Mouse (Mus musculus) gonadal fat pad, adult 2 months (tissue): ENCODE results near the gene Ap4e1. TPM values are rescaled to one million over a fixed set of nuclear protein-coding genes. Genes with fewer than 3 reads are reported as not detected.
"Not testable (repeated sequence)": the region's sequence is repeated elsewhere in the genome, so short reads cannot be mapped to it uniquely, and the experiment has no call there.

Source experiments
- DNase-seq: peaks from one replicate; pipeline ENCODE4 v3.0.0-alpha.2; 2012; ENCODE audit warnings: low read depth
- polyA plus RNA-seq: library from polyadenylated mRNA; depleted of rRNA; stranded (reverse); fragments of >200 nt; gene quantifications from 2 replicates; pipeline ENCODE4 v1.2.3, GENCODE M21; 2012; rRNA removed

The Ap4e1 gene
- polyA plus RNA-seq, 1 experiment, result 3.5 TPM

DNA sequence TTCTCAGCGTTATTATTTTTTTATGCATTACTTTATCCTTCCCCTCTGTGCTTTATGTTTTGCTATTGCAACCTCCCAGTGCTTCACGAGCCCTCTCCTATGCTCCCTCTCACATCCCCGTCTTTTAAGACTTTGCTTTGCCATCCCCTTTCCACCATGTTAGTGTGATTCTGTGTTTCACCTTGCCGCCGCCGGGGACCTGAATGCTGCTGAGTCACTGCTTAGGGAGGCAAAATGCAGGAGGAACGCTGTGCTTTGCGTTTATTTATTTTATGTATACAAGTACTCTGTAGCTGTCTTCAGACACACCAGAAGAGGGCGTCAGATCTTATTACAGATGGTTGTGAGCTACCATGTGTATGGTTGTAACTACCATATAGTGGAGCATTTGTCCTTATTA is 69.1 kb downstream of the Ap4e1 start:
- DNase-seq, result no peak

DNA sequence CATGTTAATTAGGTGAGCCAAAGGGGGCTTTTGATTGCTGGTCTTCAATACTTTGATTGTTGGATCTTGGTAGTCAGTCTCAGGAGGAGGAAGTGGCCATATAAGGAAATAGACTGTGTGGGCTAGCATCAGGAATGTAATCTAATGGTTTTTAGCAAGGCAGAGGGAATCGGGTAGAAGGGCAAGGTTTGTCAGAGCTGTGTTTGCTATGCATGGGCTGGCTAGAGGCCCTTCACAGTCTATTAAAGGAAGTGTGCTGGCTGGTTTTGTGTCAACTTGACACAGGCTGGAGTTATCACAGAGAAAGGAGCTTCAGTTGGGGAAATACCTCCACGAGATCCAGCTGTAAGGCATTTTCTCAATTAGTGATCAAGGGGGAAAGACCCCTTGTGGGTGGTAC is 70.5 kb downstream of the Ap4e1 start:
- not testable (repeated sequence) for DNase-seq

DNA sequence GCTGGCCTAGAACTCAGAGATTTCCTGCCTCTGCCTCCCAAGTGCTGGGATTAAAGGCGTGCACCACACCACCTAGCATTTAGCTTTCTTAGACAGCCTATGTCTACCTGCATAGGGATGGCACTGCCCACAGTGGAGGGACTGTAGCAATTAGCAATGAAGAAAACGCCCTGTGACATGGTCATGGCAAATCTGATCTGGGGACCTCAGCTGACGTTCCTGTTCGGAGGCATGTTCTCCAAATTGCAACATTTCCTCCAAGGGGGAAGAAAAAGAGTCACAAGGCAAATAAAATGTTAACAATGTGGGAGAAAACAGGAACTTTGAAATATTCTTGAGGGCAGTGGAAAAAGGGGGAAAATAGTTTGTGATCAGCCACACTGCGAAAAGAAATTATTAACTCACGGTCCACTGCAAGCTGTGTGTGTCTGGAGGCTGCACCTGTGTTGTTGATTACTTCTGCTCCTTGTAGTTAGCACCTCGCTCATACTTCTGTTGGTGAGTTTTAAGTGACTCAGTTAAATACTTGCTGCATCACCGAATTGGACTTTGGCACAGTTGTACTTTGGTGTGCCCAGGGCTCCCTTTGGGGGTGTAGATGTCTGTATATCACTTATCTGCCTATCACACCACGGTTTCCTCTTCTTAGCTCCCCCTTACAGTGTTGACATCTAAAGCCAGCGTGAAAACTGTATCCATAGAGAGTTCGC is 71.5 kb downstream of the Ap4e1 start:
- DNase-seq, result no peak

DNA sequence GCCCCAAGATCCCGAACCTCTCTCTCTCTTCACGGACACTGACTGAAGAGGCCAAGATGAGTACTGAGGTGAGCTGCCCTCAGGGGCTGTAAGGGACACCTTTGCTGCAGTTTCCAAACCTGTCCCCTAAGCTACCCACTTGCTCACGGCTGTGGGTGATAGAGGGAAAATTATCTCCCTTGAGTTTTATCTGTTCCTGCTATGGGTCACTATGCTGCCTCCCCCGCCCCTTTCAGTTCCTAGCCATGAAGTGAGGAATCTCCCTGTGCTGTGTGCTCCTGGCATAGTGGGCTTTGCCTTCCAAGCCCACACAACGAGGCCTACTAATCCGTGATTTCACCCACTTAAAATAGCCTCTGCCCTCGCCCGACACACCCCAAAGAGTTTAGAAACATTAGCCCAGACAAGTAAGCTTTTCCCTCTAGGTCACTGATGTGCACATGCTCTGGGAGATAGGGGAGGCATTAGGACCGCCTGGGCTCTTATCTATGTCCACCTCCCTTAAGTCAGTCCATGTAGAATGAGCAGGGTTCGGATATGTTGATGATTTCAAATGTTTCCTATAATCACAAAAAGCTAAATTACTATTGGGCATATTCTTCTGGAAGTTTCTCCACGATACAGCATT is 72.2 kb downstream of the Ap4e1 start:
- no peak for DNase-seq

DNA sequence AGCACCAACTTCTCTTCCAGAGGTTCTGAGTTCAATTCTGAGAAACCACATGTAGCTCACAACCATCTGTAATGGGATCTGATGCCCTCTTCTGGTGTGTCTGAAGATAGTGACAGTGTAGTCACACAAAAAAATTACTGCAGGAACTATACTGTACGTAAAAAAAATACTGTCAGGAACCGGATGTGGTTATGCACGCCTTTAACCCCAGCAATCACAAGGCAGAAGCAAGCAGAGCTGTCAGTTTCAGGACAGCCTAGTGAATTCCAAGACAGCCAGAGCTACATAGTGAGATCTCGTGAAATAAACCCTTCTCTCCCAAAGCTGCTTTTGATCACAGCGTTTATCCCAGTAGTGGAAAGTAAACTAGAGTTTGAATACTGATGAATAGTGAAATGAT is 77.7 kb downstream of the Ap4e1 start:
- no peak for DNase-seq

DNA sequence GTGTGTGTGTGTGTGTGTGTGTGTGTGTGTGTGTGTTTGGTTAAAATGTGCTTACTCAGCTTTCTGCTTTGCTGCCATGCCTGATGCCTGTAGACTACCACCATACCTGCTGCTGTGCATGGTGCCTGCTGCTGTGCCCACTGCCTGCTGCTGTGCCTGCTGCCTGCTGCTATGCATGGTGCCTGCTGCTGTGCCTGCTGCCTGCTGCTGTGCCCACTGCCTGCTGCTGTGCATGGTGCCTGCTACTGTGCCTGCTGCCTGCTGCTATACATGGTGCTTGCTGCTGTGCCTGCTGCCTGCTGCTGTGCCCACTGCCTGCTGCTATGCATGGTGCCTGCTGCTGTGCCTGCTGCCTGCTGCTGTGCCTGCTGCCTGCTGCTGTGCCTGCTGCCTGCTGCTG is 81.6 kb downstream of the Ap4e1 start:
- DNase-seq, result not testable (repeated sequence)

DNA sequence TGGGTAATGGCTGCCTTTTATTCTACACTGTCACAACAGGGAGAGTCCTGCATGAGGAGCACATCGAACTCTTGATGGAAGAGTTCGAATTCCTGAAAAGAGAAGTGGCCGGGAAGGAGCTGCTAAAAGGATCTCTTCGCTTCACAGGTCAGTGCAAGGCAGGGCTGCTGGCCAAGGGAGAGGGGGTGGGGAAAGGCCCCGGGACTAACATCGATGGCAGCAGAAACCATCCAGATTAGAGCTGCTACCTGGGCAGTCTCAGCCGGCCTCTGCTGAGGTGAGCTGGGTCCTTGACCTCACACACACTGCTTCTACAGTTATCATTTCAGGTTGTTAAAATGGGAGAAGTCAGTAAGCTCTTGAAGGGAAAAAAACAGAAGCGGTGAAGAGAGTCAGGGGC is 83.5 kb downstream of the Ap4e1 start:
- DNase-seq, result no peak

DNA sequence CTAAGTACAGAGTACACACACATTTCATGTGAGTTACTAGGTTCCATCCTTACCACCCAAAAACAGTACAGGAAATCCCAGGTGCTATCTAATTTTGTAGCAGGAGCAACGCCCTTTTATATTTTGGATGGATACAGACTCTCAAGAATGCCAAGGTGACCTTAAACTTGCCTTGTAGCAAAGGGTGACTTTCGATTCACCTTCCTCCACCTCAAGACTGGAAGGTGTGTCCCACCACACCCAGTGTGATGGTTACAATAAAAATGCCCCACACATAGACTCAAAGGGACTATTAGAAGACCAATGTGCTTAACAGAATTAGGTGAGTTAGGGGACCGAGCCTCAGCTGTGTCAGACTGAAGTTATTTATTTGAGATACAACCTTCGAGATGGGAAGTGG is 100.5 kb downstream of the Ap4e1 start:
- no peak for DNase-seq

Other genes with a start within 250 kb of the Ap4e1 start
- 1.8 and 3.0 TPM in 2 replicates for gene Usp50, start 225.2 kb upstream of the Ap4e1 start, polyA plus RNA-seq
- 8.7 and 9.8 TPM in 2 replicates for gene Trpm7, start 132.5 kb upstream of the Ap4e1 start, polyA plus RNA-seq
- 14.6 and 15.6 TPM in 2 replicates for gene Sppl2a, start 75.5 kb upstream of the Ap4e1 start, polyA plus RNA-seq
- gene Blvra, start 61.9 kb downstream of the Ap4e1 start, polyA plus RNA-seq, result 13.5 and 18.6 TPM in 2 replicates
- 0.93 and 1.1 TPM in 2 replicates for gene Ncaph, start 125.2 kb downstream of the Ap4e1 start, polyA plus RNA-seq
- gene Itpripl1, start 134.7 kb downstream of the Ap4e1 start, polyA plus RNA-seq, result 11.6 and 14.4 TPM in 2 replicates
- 2.2 and 2.8 TPM in 2 replicates for gene 1810024B03Rik, start 199.6 kb downstream of the Ap4e1 start, polyA plus RNA-seq
- gene Snrnp200, start 199.7 kb downstream of the Ap4e1 start, polyA plus RNA-seq, result 50.9 and 53.5 TPM in 2 replicates
- gene Ciao1, start 239.1 kb downstream of the Ap4e1 start, polyA plus RNA-seq, result 58.5 and 66.1 TPM in 2 replicates
- 70.6 and 74.0 TPM in 2 replicates for gene Tmem127, start 239.2 kb downstream of the Ap4e1 start, polyA plus RNA-seq